In the genomic region with DNA sequence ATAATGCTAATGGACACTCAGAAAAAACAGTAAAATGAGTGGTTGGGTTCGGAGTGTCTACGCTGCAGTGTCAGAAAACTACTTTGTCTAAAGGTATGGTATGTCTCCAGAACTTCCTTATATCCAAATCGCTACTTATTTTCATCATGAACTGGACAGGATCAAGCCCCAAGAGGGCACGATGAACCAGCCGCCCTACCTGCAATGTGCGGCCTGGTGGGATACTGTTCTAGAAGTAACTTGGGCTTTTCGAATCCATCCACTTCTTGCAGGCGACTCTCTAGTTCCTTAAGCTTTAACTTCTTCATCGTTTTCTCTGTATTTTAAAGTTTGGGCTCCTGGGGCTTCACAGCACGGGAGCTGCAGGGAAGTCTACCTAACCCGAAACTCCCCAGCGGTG, we compare ENCODE assay signal across 8 mouse cellular contexts. TPM values are rescaled to one million over a fixed set of nuclear protein-coding genes. Genes with fewer than 3 reads are reported as not detected.
DNase-seq lines count a peak whose midpoint lies in the region; ATAC-seq lines count a peak whose summit lies in the region.

No protein-coding gene starts in this region.

- WGBS in hindbrain, embryonic 12.5 days = 12% methylated on average over 12 of the region's 12 CpGs

- peak overlapping the region; percentile 70 for H3K4me3 ChIP-seq in brown adipose tissue, adult 24 weeks (ENCODE audit: insufficient read depth, low read depth, low read length)
- peak overlapping the region; percentile 61 for H3K4me3 ChIP-seq in hindbrain, embryonic 12.5 days

- peak overlapping the region; percentile 72 for H3K4me2 ChIP-seq in hindbrain, embryonic 12.5 days (replicated peaks)

- H3K27ac ChIP-seq in brown adipose tissue, adult 24 weeks (replicated peaks; ENCODE audit: low read depth, low read length) = no peak overlapping the region
- peak overlapping the region; percentile 55; the same call in 1 of the 2 replicates for H3K27ac ChIP-seq in hindbrain, embryonic 12.5 days

- H3K36me3 ChIP-seq in hindbrain, embryonic 12.5 days = no peaks in the 10 kb centered on the region

- H3K27me3 ChIP-seq in hindbrain, embryonic 12.5 days = no peaks in the 10 kb centered on the region

- ATAC-seq in hindbrain, embryonic 12.5 days (ENCODE audit: low FRiP score) = peak; percentile 22; the same call in 1 of the 2 replicates
- ATAC-seq in megakaryocyte progenitor cell, adult 5-6 weeks (replicated peaks; ENCODE audit: poor library complexity) = 0 out of 2 replicates have a peak, but pooled peaks have one; percentile 7

- peak overlapping the region; percentile 79 for H3K9ac ChIP-seq in hindbrain, embryonic 12.5 days

- H3K4me1 ChIP-seq in brown adipose tissue, adult 24 weeks (ENCODE audit: control insufficient read depth, insufficient read depth, insufficient read length, low read length) = no peaks in the 10 kb centered on the region
- H3K4me1 ChIP-seq in hindbrain, embryonic 12.5 days = 0 out of 2 replicates have a peak, but pooled peaks cover 4% of the 10 kb centered on the region

- peak; percentile 26 for DNase-seq in kidney, adult 9 months
- no peak for DNase-seq in kidney, postnatal 14 days
- DNase-seq in gastrocnemius, postnatal 36 days = no peak
- no peak for DNase-seq in layer of hippocampus, postnatal 25 days (ENCODE audit: extremely low spot score in 1 of 2, low spot score in 1 of 2)
- no peak for DNase-seq in cerebellum, postnatal 10 days

- no peaks in the 10 kb centered on the region for H3K9me3 ChIP-seq in hindbrain, embryonic 12.5 days (replicated peaks)

- intact Hi-C loops in gastrocnemius, postnatal 36 days (cut with DNase I) = no loop called here

RNA-seq across cellular contexts. Expression of gene Mettl5, which starts 0.4 kb away (rescaled TPM):
- polyA plus RNA-seq in brown adipose tissue, adult 24 weeks (2012; ENCODE audit: insufficient read depth, insufficient read length, missing spikeins) = 31.0 and 32.3 TPM in 2 replicates
- 34.6 and 35.3 TPM in 2 replicates for polyA plus RNA-seq in hindbrain, embryonic 12.5 days (2016; fragmentation: Nextera tagmentation; extraction: Ambion mirVana)
- 41.4 and 42.9 TPM in 2 replicates for total RNA-seq in megakaryocyte progenitor cell, adult 5-6 weeks (2015)
- 35.3 and 44.0 TPM in 2 replicates for total RNA-seq in megakaryocyte progenitor cell, adult 5-6 weeks (2017)
- total RNA-seq in gastrocnemius, postnatal 36 days (2021) = 10 to 100 TPM; 15.7 to 17.2 TPM
- 10 to 100 TPM; 14.2 to 18.0 TPM for total RNA-seq in layer of hippocampus, postnatal 25 days (2021)

RNA-seq across cellular contexts. Expression of gene Ubr3, which starts 12.0 kb away (rescaled TPM):
- 39.5 and 42.2 TPM in 2 replicates for polyA plus RNA-seq in brown adipose tissue, adult 24 weeks (2012; ENCODE audit: insufficient read depth, insufficient read length, missing spikeins)
- polyA plus RNA-seq in hindbrain, embryonic 12.5 days (2016; fragmentation: Nextera tagmentation; extraction: Ambion mirVana) = 21.4 and 22.4 TPM in 2 replicates
- total RNA-seq in megakaryocyte progenitor cell, adult 5-6 weeks (2015) = 34.8 and 42.0 TPM in 2 replicates
- total RNA-seq in megakaryocyte progenitor cell, adult 5-6 weeks (2017) = 31.7 and 45.8 TPM in 2 replicates
- total RNA-seq in gastrocnemius, postnatal 36 days (2021) = 100 to 1,000 TPM; 162 to 170 TPM
- total RNA-seq in layer of hippocampus, postnatal 25 days (2021) = 100 to 1,000 TPM; 112 to 139 TPM

RNA-seq across cellular contexts. Expression of gene Ssb, which starts 23.7 kb away (rescaled TPM):
- polyA plus RNA-seq in brown adipose tissue, adult 24 weeks (2012; ENCODE audit: insufficient read depth, insufficient read length, missing spikeins) = 116 and 117 TPM in 2 replicates
- 361 and 378 TPM in 2 replicates for polyA plus RNA-seq in hindbrain, embryonic 12.5 days (2016; fragmentation: Nextera tagmentation; extraction: Ambion mirVana)
- total RNA-seq in megakaryocyte progenitor cell, adult 5-6 weeks (2015) = 421 and 424 TPM in 2 replicates
- total RNA-seq in megakaryocyte progenitor cell, adult 5-6 weeks (2017) = 505 and 604 TPM in 2 replicates
- 10 to 100 TPM; 44.2 to 61.3 TPM for total RNA-seq in gastrocnemius, postnatal 36 days (2021)
- total RNA-seq in layer of hippocampus, postnatal 25 days (2021) = 100 to 1,000 TPM; 125 to 138 TPM
